In the genomic region with DNA sequence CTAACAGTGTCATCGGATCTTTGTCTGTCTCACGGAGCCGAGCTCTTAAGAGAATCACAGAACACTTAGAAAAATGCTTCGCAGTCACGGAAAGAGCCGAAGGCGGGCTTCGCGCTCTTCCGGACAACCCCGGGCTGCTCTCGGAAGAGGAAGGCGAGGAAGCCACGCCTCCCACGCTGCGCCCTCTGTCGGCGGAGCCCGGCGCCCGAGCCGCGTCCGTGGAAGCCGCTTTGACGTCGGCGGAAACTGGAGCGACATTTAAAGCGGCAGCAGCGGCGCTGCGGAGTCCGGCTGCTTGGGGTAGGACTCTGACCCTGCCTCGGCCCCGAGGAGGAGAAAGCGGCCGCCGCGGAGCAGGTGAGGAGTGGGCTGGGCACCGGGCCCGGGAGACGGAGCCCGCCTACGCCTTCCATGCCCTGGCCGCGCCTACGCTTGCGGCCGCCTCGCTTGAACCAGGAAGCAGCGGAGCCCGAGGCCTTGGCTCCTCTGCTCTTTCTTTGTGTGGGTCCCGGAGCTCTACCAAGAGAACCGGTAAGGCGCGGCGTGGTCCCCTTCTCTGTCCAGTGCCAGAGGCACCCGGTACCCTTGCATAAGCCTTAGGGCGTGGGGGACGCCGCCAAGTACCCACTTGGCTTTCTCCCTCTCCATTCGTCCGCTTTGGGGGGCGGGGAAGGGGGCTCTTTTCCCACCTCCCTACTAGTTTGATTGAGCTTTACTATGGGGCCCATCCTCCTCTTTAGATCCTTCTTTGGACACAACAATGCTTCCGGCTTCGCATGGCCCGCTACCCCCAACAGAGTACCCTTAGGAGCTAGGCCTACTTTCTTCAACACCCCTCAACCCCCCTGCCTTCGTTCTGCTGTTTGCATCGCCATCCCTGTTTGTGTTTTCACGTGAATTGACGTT, we compare ENCODE assay signal across 8 mouse cellular contexts. TPM values are rescaled to one million over a fixed set of nuclear protein-coding genes. Genes with fewer than 3 reads are reported as not detected.
DNase-seq lines count a peak whose midpoint lies in the region; ATAC-seq lines count a peak whose summit lies in the region.

A gene (plus strand): TSS at position 242 of the 906 bp plus-strand sequence.

- H3K27me3 ChIP-seq in intestine, embryonic 15.5 days (replicated peaks) = no peaks in the 10 kb centered on the region

- peak; percentile 89 for DNase-seq in adrenal gland, adult 2 months
- peak; percentile 89 for DNase-seq in embryo, embryonic 11 days
- peak; percentile 81 for DNase-seq in gastrocnemius, postnatal 25 days
- DNase-seq in left cerebral cortex, postnatal 14 days (ENCODE audit: low spot score in 2 of 2) = peak; percentile 85 to 90
- DNase-seq in right cerebral cortex, postnatal 14 days = peak; percentile 88
- peak; percentile 81 for DNase-seq in urinary bladder, postnatal 25 days (ENCODE audit: low spot score)

- no peaks in the 10 kb centered on the region for H3K36me3 ChIP-seq in intestine, embryonic 15.5 days

- H3K9me3 ChIP-seq in intestine, embryonic 15.5 days = no peaks in the 10 kb centered on the region

- ATAC-seq in intestine, embryonic 15.5 days = peak; percentile 98
- peak; percentile 94 for ATAC-seq in megakaryocyte-erythroid progenitor cell, adult 5-6 weeks (replicated peaks; ENCODE audit: low FRiP score, low TSS enrichment, poor library complexity, severe bottlenecking)

- peak within 1 kb of the TSS; percentile 56 for H3K4me2 ChIP-seq in intestine, embryonic 15.5 days (replicated peaks)

- peak within 1 kb of the TSS; percentile 86 for H3K27ac ChIP-seq in intestine, embryonic 15.5 days

- no peaks in the 10 kb centered on the region for H3K4me1 ChIP-seq in intestine, embryonic 15.5 days (replicated peaks)

- H3K4me3 ChIP-seq in intestine, embryonic 15.5 days (replicated peaks) = peak within 1 kb of the TSS; percentile 55

- intact Hi-C loops in left cerebral cortex, postnatal 14 days (cut with DNase I) = no loop called here

- WGBS in intestine, embryonic 15.5 days = 21% methylated on average over 64 of the region's 72 CpGs

- peak within 1 kb of the TSS; percentile 58 for H3K9ac ChIP-seq in intestine, embryonic 15.5 days

RNA-seq across cellular contexts. Expression of the gene that starts here (rescaled TPM):
- total RNA-seq in adrenal gland, adult 2 months (2021) = 10 to 100 TPM; 24.7 to 37.7 TPM
- 1.5 and 1.9 TPM in 2 replicates for polyA plus RNA-seq in adrenal gland, adult 2 months (2012; rRNA removed)
- 1 to 10 TPM; 6.1 to 6.2 TPM for total RNA-seq in gastrocnemius, postnatal 25 days (2021)
- polyA plus RNA-seq in intestine, embryonic 15.5 days (2015; fragmentation: Nextera tagmentation; extraction: Ambion mirVana) = 3.6 and 3.8 TPM in 2 replicates
- 10 to 100 TPM; 23.3 to 24.2 TPM for total RNA-seq in left cerebral cortex, postnatal 14 days (2021)
- total RNA-seq in megakaryocyte-erythroid progenitor cell, adult 5-6 weeks (2014; fragmentation: Nextera tagmentation) = 16.6 and 28.3 TPM in 2 replicates
- 24.0 and 27.5 TPM in 2 replicates for total RNA-seq in megakaryocyte-erythroid progenitor cell, adult 5-6 weeks (2017)

Comparison
In these comparisons a context has a peak if more than half of its experiments do, and no peak if none do; other contexts are left out.
1. Peak in every context shown above with its lines: DNase-seq, ATAC-seq, H3K4me3 ChIP-seq and H3K27ac ChIP-seq.